Mouse (Mus musculus) CD4-positive, CD25-positive, alpha-beta regulatory T cell, adult 4 months (primary cell): ENCODE results near the gene Wdr31. TPM values are rescaled to one million over a fixed set of nuclear protein-coding genes. Genes with fewer than 3 reads are reported as not detected.

ENCODE experiments used
- ATAC-seq: one replicate; pipeline ENCODE4 v1.8.0; 2017
- polyA plus RNA-seq, 2 experiments: library from polyadenylated mRNA; unstranded; fragments of 100-300 nt; shearing (Covaris generic); gene quantifications; one replicate each; pipeline ENCODE4 v1.2.1; 2017

Gene Wdr31
- polyA plus RNA-seq: under 1 TPM; 0.56 to 0.82 TPM

DNA sequence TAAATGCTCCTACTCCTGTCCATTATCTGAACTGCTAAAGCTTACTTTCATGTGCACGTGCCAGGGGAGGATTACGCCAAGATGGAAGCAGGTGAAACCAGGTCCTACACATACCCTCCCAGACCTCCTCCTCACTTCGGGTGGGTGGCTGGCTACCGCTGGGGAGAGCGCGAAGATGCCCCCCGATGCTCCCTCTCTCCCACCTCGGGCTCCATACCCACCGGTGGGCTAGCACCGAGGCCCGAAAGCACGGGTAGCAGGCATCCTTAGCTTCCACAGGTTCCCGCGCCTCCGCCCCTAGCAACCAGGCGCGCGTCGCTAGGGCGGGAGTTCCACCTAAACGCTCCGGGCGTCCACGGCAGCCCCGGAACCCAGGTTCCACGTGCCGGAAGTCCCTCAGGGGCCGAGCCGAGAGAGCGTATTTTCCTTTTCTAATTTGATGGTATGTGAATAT, at the start of gene Wdr31:
TSS of gene Wdr31 (minus strand) at position 299 of the 454 bp plus-strand sequence.
- ATAC-seq: peak; percentile 96

GRCm38 (mm10) chr4:62519849-62520233, 49.1 kb upstream of the Wdr31 start, which contains the start of gene Alad:
TSS of gene Alad (minus strand) at chr4:62519918.
- ATAC-seq: peak; percentile 77

GRCm38 (mm10) chr4:62519122-62519848, 48.6 kb upstream of the Wdr31 start:
- ATAC-seq: peak; percentile 64

- ATAC-seq: peak; percentile 30
Observed at GRCm38 (mm10) chr4:62518416-62519121, 47.9 kb upstream of the Wdr31 start.

DNA sequence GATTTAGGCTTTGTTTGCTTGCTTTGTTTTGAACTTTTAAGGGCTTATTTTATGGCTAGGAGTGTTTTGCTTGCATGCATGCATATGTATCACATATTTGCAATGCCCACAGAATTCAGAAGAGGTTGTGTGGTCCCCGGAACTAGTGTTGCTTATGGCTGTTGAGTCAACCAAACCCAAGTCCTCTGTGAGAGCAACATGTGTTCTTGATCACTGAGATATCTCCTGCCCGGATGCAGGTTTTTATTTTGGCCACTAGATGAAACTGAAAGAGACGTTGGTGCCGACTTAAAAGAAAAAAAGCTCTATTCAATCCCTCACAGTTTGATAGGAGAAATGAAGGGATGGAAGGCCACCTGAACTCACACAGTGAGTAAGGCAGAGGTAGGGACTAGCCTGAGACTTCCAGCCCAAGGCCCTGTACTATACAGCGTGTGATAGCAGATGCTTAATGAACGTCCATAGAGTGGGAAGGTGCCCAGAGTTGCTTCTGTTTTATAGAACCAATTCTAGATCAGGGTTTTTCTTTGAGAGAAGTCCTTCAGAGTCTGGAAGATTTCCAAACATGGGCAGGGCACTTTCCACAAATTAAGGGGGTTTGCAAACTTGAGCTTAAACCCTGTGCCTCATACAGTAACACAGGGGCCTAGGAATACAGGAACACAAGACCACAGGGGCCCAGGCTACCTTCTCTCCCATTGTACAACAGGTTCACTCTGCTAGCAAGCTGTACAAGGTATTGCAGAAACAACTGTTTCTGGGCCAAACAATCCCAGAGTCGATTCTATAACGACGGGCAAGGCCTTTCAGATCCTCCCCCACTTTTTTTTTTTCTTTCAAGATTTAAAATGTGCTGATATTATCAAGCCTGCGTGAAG, 47.1 kb upstream of the Wdr31 start:
- ATAC-seq: peak; percentile 15

GRCm38 (mm10) chr4:62517046-62517445, 46.4 kb upstream of the Wdr31 start:
- no peak for ATAC-seq

GRCm38 (mm10) chr4:62516579-62516978, 45.9 kb upstream of the Wdr31 start:
- ATAC-seq: no peak

DNA sequence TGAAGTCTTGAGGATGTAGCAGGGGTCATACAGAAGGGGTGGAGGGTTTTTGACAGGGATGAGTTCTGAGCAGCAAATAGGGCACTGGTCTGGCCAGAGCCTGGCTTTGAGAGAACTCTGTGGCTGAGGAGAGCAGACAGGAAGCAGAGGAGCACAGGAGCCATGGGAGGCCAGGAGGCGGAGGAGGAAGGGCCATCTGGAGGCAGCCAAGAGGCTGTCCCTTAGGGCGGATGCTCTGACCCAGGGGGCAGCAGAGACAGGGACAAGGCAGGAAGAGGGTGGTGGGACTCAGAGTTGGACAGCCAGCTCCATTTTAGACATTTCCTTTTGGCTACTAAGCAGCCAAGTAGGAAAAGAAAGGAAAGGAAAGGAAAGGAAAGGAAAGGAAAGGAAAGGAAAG, 45.4 kb upstream of the Wdr31 start:
- no peak for ATAC-seq

DNA sequence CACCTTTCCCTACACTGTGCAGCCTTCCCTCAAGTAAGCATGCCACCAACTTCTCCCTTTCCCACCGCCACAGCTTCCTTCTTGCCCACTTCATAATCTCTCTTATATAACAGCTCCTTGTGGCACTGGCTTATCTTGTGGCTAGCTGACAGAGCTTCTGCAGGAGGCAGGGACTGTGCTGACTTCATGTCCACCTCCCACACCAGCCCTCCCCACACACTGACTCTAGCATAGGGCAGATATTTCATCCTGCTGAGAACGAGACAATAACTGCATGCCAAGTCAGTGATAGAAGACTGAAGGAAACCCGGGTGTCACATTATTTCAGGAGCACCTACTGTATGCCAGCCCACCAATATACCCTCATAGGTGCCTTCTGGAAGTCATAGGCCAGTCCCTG, 44.8 kb upstream of the Wdr31 start:
- no peak for ATAC-seq

DNA sequence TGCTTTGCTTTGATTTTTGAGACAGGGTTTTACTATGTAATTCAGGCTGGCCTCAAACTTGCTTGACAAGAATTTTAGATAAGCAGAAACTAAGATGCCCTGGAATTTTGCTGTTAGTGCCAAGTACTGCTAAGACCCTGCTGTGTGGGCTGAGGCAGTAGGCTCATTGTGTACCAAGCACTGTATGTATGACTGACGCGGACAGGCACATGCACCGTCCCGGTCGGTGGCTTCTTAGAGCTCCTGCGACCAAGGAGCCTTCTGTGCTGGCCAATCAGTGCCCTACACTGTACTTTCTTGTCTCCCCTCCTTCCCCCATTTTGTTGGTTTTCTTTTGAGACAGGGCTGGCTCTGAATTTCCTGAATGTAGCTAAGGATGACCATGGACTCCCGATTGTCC, 44.3 kb upstream of the Wdr31 start:
- no peak for ATAC-seq

DNA sequence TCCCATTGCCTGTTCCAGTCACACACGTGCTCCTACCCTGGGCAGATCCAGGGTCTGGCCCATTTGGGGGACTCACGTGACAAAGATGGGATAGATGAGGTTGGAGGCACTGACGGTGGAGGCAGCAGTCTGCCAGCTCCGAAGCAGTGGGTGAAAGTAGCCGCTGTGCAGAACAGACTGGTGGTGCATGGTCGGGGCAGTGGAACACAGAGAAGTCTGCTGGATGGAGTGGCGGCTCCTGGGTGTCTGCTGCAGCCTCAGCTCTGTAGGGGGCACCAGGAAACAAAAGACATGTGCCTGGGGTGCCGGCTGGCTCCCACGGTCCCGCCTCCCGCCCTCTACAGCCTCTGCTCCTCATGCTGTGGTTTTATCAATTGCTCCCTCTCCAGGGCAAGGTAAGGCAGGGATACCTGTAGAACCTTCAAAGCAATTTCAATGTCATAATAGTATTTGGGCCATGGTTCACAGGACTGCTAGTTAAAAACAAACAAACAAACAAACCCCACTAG, 43.4 kb upstream of the Wdr31 start:
- ATAC-seq: no peak

- ATAC-seq: no peak
Observed at GRCm38 (mm10) chr4:62509946-62510345, 39.2 kb upstream of the Wdr31 start.

DNA sequence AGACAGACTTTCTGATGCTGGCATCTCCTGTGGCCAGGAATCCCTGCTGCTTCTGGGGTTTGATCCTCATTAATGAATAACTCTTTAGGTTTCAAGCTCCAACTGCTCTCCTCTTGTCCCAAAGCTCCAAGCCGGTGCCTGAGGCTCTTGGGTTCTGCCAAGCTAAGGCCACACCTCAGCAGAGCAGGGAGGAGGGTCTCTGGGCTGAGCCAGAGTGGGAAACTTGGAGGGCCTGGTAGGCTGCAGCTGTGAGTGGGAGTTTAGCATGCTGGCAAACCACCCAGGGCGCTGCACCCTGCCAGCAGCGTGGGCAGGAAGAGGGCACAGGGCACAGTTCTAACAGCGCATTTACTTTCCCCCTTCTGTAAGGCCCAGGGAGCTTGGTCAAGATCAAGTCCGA, 38.1 kb upstream of the Wdr31 start:
- no peak for ATAC-seq

- peak; percentile 35 for ATAC-seq
Observed at GRCm38 (mm10) chr4:62506798-62507197, 36.1 kb upstream of the Wdr31 start.

DNA sequence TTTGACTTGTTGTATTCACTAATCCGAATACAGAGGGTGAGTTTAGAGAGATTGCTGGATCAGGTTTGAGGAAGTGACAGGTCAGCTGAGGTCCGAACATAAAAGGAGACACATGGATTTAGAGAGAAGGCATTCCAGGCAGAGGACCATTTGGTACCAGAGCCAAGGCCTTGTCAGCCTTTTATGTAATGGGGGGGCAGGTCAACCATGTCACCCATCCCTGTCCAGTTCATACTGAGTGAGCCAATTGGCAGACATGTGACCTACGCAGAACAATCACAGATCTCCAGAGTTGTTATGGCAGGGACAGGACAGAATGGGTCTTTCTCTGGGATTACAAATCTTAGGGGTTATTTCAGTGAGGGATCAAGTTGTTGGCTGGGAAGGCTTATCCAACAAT, 35.3 kb upstream of the Wdr31 start:
- no peak for ATAC-seq

- no peak for ATAC-seq
Observed at GRCm38 (mm10) chr4:62503374-62503970, 32.8 kb upstream of the Wdr31 start, which contains the start of gene Hdhd3. TSS of gene Hdhd3 (minus strand) at chr4:62503467.

GRCm38 (mm10) chr4:62502969-62503368, 32.3 kb upstream of the Wdr31 start:
- peak; percentile 38 for ATAC-seq

GRCm38 (mm10) chr4:62501964-62502732, 31.5 kb upstream of the Wdr31 start:
- peak; percentile 84 for ATAC-seq

DNA sequence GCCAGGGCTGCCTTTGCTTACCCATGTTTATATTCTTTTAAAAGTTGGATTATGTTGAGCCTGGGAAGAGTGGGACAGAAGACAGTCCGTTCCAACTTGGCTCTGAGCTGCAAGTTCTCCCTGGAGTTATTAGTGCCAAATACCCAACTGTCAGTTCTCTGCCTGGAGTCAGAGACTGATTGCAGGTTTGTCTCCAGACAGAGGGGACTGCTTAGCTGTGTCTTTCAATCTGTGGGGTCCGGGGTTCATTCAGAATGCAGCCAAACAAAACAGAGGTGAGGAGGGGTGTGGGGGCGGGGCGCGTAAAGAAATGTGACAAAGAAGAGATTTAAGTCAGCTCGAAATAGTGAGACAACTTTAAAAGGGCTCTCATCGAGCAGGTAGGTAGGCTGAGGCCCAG, 30.8 kb upstream of the Wdr31 start:
- ATAC-seq: peak; percentile 16

DNA sequence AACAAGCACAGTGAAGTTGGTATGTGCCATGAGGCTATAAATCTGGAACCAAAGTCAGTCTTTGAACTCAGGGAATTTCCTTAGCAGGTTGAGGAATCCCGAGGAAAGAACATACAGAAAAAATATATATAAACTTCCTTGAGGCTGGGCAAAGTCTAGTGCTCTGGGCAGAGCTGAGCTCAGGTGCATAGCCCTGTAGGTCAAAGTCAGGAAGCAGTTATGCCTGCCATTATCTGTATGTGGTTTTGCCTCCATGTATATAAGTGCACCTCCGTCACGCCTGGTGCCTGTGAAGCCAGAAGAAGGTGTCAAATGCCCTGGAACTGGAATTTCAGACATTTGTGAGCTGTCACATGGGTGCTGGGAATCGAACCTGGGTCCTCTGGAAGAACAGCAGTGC, 30.1 kb upstream of the Wdr31 start:
- no peak for ATAC-seq

- no peak for ATAC-seq
Observed at GRCm38 (mm10) chr4:62496815-62497214, 26.1 kb upstream of the Wdr31 start.

DNA sequence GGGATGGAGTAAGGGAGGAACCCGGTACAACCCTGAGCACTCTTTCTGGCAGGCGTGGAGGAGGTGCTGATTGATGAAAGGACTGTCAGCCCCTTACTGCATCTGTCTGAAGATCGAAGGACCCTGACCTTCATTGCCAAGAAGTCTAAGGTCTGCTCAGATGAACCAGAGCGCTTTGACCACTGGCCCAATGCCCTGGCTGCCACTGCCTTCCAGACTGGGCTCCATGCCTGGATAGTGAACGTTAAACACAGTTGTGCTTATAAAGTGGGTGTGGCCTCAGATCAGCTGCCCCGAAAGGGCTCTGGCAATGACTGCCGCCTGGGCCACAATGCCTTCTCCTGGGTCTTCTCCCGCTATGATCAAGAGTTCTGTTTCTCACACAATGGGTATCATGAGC, 25.2 kb upstream of the Wdr31 start:
- ATAC-seq: no peak
